10 mouse cellular contexts compared by ENCODE assay signal in genomic region chr14:120061096-120061495, GRCm38 (mm10). TPM values are rescaled to one million over a fixed set of nuclear protein-coding genes. Genes with fewer than 3 reads are reported as not detected.
DNase-seq lines count a peak whose midpoint lies in the region; ATAC-seq and TF ChIP-seq lines count a peak whose summit lies in the region.
"Had no signal": no experiment of that assay in that cellular context is flagged by ENCODE, and none has a peak within 500 bp of the region (broad histone marks: within the 10 kb centered on the region; RNA-seq: fewer than 3 reads in every experiment).

No protein-coding gene starts in this region.

- peak; percentile 94 for TF ChIP-seq CTCF in Patski (IDR thresholded peaks at IDR 0.05)

- no peak overlapping the region for H3K27ac ChIP-seq in kidney, embryonic 15.5 days
- no peak overlapping the region for H3K27ac ChIP-seq in limb, embryonic 14.5 days (replicated peaks; ENCODE audit: low read depth, low read length)
- H3K27ac ChIP-seq: limb, embryonic 15.5 days had no signal

- no peak overlapping the region for H3K9ac ChIP-seq in kidney, embryonic 15.5 days
- no peak overlapping the region for H3K9ac ChIP-seq in limb, embryonic 14.5 days (ENCODE audit: low read depth, low read length, severe bottlenecking)
- H3K9ac ChIP-seq: limb, embryonic 15.5 days had no signal

- H3K4me1 ChIP-seq in kidney, embryonic 15.5 days: no peaks in the 10 kb centered on the region
- no peaks in the 10 kb centered on the region; the same call in 1 of the 2 replicates for H3K4me1 ChIP-seq in limb, embryonic 14.5 days (ENCODE audit: control insufficient read depth, insufficient read depth, low read length)
- H3K4me1 ChIP-seq: limb, embryonic 15.5 days had no signal

- peak; percentile 61 for DNase-seq in kidney, adult 18-20 months
- no peak for DNase-seq in Patski (ENCODE audit: low read depth, low spot score)
- DNase-seq in cerebellum, adult 9-11 months: peak; percentile 38
- DNase-seq in gastrocnemius, postnatal 10 days: peak; percentile 68
- peak; percentile 64 for DNase-seq in limb, embryonic 14.5 days (ENCODE audit: low spot score)
- peak; percentile 80 for DNase-seq in right cerebral cortex, postnatal 14 days
- DNase-seq in spleen, postnatal 4 days (ENCODE audit: low spot score in 2 of 2): no peak

- POLR2A ChIA-PET in Patski (lab: Charles Lee): interaction anchor here (0.7 kb wide), 1 partner anchor 68 kb away, joined by 3 read pairs; no protein-coding TSS in a partner anchor

- CTCF ChIA-PET in Patski (lab: Charles Lee): interaction anchor here (0.7 to 1.4 kb wide), 5 partner anchors 12 to 1075 kb away, joined by 3 to 5 read pairs (median 3); no protein-coding TSS in a partner anchor

- no peaks in the 10 kb centered on the region for H3K27me3 ChIP-seq in kidney, embryonic 15.5 days
- H3K27me3 ChIP-seq in Patski: no peaks in the 10 kb centered on the region
- no peaks in the 10 kb centered on the region for H3K27me3 ChIP-seq in limb, embryonic 14.5 days (ENCODE audit: control insufficient read depth, insufficient read depth, low read length)
- H3K27me3 ChIP-seq: limb, embryonic 15.5 days had no signal

- in situ Hi-C loops in Patski (cut with MboI; ENCODE audit: low pct_unique_long_range_greater_than_20kb): loop anchor here (25.0 kb wide), 2 partner anchors 974 to 1049 kb away; partner anchors contain the start of gene Uggt2

- no peak overlapping the region for H3K4me2 ChIP-seq in kidney, embryonic 15.5 days
- H3K4me2 ChIP-seq in limb, embryonic 14.5 days (replicated peaks; ENCODE audit: low read depth, low read length, severe bottlenecking): no peak overlapping the region
- H3K4me2 ChIP-seq: limb, embryonic 15.5 days had no signal

- no peak for TF ChIP-seq POLR2A in limb, embryonic 14.5 days (IDR thresholded peaks at IDR 0.05; ENCODE audit: borderline replicate concordance, extremely low read depth, insufficient read depth, insufficient read length)

- 63% methylated on average over 9 of the region's 9 CpGs for WGBS in kidney, embryonic 15.5 days
- 60% methylated on average over 9 of the region's 9 CpGs for WGBS in limb, embryonic 14.5 days

- ATAC-seq in kidney, embryonic 15.5 days (replicated peaks; ENCODE audit: low FRiP score): no peak
- ATAC-seq in Patski: no peak
- no peak for ATAC-seq in limb, embryonic 14.5 days (ENCODE audit: low FRiP score, low read depth)

- H3K4me3 ChIP-seq in kidney, embryonic 15.5 days (replicated peaks): no peak overlapping the region
- no peak overlapping the region for H3K4me3 ChIP-seq in limb, embryonic 14.5 days (replicated peaks; ENCODE audit: low read length)
- H3K4me3 ChIP-seq: limb, embryonic 15.5 days had no signal

- H3K9me3 ChIP-seq in kidney, embryonic 15.5 days (replicated peaks): no peaks in the 10 kb centered on the region
- no peaks in the 10 kb centered on the region for H3K9me3 ChIP-seq in limb, embryonic 14.5 days (ENCODE audit: control insufficient read depth, low read length)
- H3K9me3 ChIP-seq: limb, embryonic 15.5 days had no signal

- H3K36me3 ChIP-seq in kidney, embryonic 15.5 days: no peaks in the 10 kb centered on the region
- H3K36me3 ChIP-seq in limb, embryonic 14.5 days (ENCODE audit: control insufficient read depth, insufficient read depth, low read length): no peaks in the 10 kb centered on the region
- H3K36me3 ChIP-seq: limb, embryonic 15.5 days had no signal

RNA-seq across cellular contexts. Expression of gene Oxgr1, which starts 18.9 kb away (rescaled TPM):
- polyA plus RNA-seq in kidney, embryonic 15.5 days (2015; fragmentation: Nextera tagmentation; extraction: Ambion mirVana): 0.99 and 1.2 TPM in 2 replicates
- polyA plus RNA-seq in Patski (2021): 0.03 TPM
- not detected for total RNA-seq in gastrocnemius, postnatal 10 days (2021)
- polyA plus RNA-seq in limb, embryonic 14.5 days (2012; rRNA removed): 0.08 TPM in 2 replicates
- polyA plus RNA-seq in limb, embryonic 14.5 days (2014; fragmentation: Nextera tagmentation; extraction: Ambion mirVana): 0.08 and 0.23 TPM in 2 replicates
- polyA plus RNA-seq: stomach, embryonic 16.5 days had no signal

Comparison
In these comparisons a context has a peak if more than half of its experiments do, and no peak if none do; other contexts are left out.
1. DNase-seq: peak in kidney, adult 18-20 months (single experiment), cerebellum, adult 9-11 months (single experiment), gastrocnemius, postnatal 10 days (single experiment), limb, embryonic 14.5 days (single experiment) and right cerebral cortex, postnatal 14 days (single experiment); none in Patski (single experiment) and spleen, postnatal 4 days (0 of 2).